Mouse (Mus musculus) neural tube, embryonic 14.5 days (tissue): Measurements from ENCODE around the gene Gucy1a1. TPM values are rescaled to one million over a fixed set of nuclear protein-coding genes. Genes with fewer than 3 reads are reported as not detected.
A peak's percentile ranks its signal among the peaks of the same experiment; 100 is the strongest.

ENCODE experiments used
- ATAC-seq: fragments of 200-750 bp; cut with Nextera tagmentation; 2 replicates; pipeline ENCODE4 v1.8.0; 2017; ENCODE audit warnings: low read depth, mild to moderate bottlenecking, moderate TSS enrichment, moderate library complexity
- H3K27ac ChIP-seq: fragments of 300-500 bp; sonication (generic); 2 replicates; pipeline ENCODE4 v1.5.1; 2014; ENCODE audit warnings: low read depth, mild to moderate bottlenecking, control low read depth, low read length, moderate library complexity, mixed read lengths
- H3K27me3 ChIP-seq: fragments of 300-500 bp; sonication (generic); 2 replicates; pipeline ENCODE4 v1.6.1; 2014; ENCODE audit warnings: low read length; ENCODE audit not compliant: control insufficient read depth, insufficient read depth
- H3K36me3 ChIP-seq: fragments of 300-500 bp; sonication (generic); 2 replicates; pipeline ENCODE4 v1.6.1; 2014; ENCODE audit warnings: low read length, mixed read lengths; ENCODE audit not compliant: control insufficient read depth, insufficient read depth
- H3K4me1 ChIP-seq: fragments of 300-500 bp; sonication (generic); 2 replicates; pipeline ENCODE4 v1.6.1; 2014; ENCODE audit warnings: low read length; ENCODE audit not compliant: control insufficient read depth, insufficient read depth
- H3K4me2 ChIP-seq: fragments of 300-500 bp; sonication (generic); 2 replicates; pipeline ENCODE4 v1.6.1; 2014; ENCODE audit warnings: mild to moderate bottlenecking, low read depth, low read length, control low read depth
- H3K4me3 ChIP-seq: fragments of 300-500 bp; sonication (generic); 2 replicates; pipeline ENCODE4 v1.5.1; 2014; ENCODE audit warnings: low read depth, low read length, control low read depth, mixed read lengths
- H3K9ac ChIP-seq: fragments of 300-500 bp; sonication (generic); replicated peaks from 2 replicates; pipeline ENCODE4 v1.6.1; 2014; ENCODE audit warnings: low read depth, mild to moderate bottlenecking, control low read depth, low read length, mixed read lengths
- H3K9me3 ChIP-seq: fragments of 300-500 bp; sonication (generic); 2 replicates; pipeline ENCODE4 v1.6.1; 2016; ENCODE audit warnings: low read length; ENCODE audit not compliant: control insufficient read depth
- WGBS: fragments of 180-500 bp; shearing (Covaris S2); extraction: QIAGEN DNeasy Blood & Tissue Kit; methylation state at CpG from one replicate; pipeline ENCODE4 v1.1.7; 2014; 5-methylcytosine and 5-hydroxymethylcytosine counted together
- polyA plus RNA-seq: library from polyadenylated mRNA; unstranded; fragments of >200 nt; fragmentation: Nextera tagmentation; extraction: Ambion mirVana; gene quantifications from 2 replicates; pipeline ENCODE4 v1.2.1, GENCODE M21; 2014

Gucy1a1 gene
- polyA plus RNA-seq, 1 experiment from 2014 or later = 17.5 TPM

DNA sequence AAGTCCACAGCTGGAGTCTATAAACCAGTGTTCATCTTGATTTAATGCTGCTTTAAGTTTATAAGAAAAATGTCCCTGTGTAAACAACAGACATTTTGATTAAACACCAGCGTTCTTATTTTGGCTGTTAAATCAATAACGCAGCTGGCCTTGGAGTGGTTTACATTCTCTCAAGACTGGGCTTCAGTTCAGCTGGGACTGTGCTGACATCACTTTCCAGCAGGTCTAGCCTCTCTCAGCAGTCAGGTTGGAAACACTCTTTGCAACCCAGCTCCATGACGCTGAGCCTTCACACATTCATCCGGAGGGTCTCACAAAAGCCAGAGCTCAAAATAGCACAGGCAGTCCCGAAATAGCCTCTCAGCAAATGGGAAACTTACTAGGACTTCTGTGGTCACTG, 88.4 kb downstream of the Gucy1a1 start:
- no peak for ATAC-seq
- Histone ChIP-seq H3K4me3 (no peak overlapping the region), H3K27me3 (no peaks in the 10 kb centered on the region), H3K9ac (no peak overlapping the region), H3K4me2 (no peak overlapping the region), H3K36me3 (no peaks in the 10 kb centered on the region), H3K27ac (no peak overlapping the region), H3K9me3 (no peaks in the 10 kb centered on the region), H3K4me1 (no peaks in the 10 kb centered on the region)
- WGBS = 68% methylated on average over 5 of the region's 5 CpGs

DNA sequence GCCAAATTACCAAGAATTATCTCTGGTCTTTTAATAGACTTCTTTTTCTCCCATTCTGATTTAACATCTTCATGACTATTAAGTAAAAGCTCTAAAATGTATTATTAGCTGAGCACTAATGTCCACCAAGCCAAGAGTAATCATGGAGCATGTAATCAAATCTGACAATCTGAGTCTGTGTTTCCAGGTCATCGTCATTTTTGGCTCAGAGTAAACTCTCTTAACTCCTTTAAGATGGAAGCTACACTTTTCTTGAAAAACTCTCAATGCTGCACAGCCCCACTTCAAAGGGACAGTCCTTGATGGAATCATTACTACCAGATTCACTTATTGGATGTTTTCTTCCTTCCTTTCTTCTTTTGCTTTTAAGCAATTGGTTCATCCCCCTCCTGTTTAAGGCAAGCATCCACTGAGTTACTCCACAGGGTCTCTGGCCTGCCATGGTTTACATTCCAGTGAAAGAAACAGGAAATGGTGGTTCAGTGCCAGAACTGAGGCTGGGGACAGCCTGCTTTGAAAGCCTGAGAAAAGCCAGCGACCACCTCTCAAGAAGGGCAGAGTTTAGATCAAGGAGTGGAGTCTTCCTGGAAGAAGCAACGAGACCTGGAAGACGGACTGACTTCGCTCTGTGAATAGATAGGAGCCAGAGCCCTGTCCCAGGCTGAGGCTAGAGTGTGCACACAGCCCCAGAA, 91.2 kb downstream of the Gucy1a1 start:
- WGBS = 70% methylated on average over 5 of the region's 5 CpGs
- Histone ChIP-seq H3K36me3 (no peaks in the 10 kb centered on the region), H3K4me2 (no peak overlapping the region), H3K9me3 (no peaks in the 10 kb centered on the region), H3K9ac (no peak overlapping the region), H3K27me3 (no peaks in the 10 kb centered on the region), H3K4me3 (no peak overlapping the region), H3K27ac (no peak overlapping the region), H3K4me1 (no peaks in the 10 kb centered on the region)
- ATAC-seq = no peak

DNA sequence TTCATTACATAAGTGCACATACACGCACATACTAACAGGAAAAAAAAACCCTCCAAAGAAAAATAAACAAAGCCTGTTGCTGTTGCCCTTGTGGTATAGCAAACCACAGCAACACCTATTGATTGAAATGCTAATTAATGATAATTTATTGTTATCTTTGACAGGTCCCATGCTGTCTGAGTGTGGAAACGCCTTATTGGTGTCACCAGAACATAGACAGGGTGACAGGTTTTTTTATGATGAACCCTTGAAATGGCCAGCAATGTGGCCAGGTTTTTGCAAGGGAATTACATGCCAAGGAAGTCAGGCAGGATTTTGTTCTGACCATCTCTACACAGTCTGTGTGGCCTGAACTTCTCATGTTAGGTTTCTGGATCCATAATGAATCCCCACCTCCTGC, 93.6 kb downstream of the Gucy1a1 start:
- ATAC-seq = no peak
- WGBS = 41% methylated on average over 2 of the region's 2 CpGs
- Histone ChIP-seq H3K9me3 (no peaks in the 10 kb centered on the region), H3K36me3 (no peaks in the 10 kb centered on the region), H3K27ac (no peak overlapping the region), H3K9ac (no peak overlapping the region), H3K4me2 (no peak overlapping the region), H3K4me1 (no peaks in the 10 kb centered on the region), H3K27me3 (no peaks in the 10 kb centered on the region), H3K4me3 (no peak overlapping the region)

GRCm38 (mm10) chr3:82051468-82051867, 94.1 kb downstream of the Gucy1a1 start:
- ATAC-seq = no peak
- no peak overlapping the region for H3K4me2 ChIP-seq
- no peak overlapping the region for H3K27ac ChIP-seq
- H3K9me3 ChIP-seq = no peaks in the 10 kb centered on the region
- H3K9ac ChIP-seq = no peak overlapping the region
- H3K4me1 ChIP-seq = no peaks in the 10 kb centered on the region
- no peak overlapping the region for H3K4me3 ChIP-seq
- H3K27me3 ChIP-seq = no peaks in the 10 kb centered on the region
- H3K36me3 ChIP-seq = no peaks in the 10 kb centered on the region

DNA sequence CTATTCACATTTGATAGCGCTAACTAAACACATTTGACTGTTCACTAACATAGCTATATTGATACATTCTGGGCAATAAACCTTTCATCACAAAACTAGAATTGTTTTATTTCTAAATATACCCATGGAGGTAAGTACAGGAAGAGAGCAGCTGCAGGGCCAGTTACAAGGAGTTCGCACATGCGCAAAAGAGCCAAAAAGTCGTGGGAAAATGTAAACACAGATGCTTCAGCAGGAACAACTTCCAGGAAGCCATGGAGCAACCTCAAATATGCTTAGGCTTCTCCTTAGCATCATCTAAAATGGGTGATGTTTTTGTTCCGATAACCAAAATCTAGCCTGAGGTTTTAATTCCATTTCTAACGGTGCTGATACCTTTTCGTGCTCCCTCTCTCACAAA, 96.9 kb downstream of the Gucy1a1 start:
- ATAC-seq = no peak
- no peak overlapping the region for H3K4me2 ChIP-seq
- H3K36me3 ChIP-seq = no peaks in the 10 kb centered on the region
- no peaks in the 10 kb centered on the region for H3K9me3 ChIP-seq
- H3K27me3 ChIP-seq = no peaks in the 10 kb centered on the region
- H3K27ac ChIP-seq = no peak overlapping the region
- H3K4me1 ChIP-seq = no peaks in the 10 kb centered on the region
- WGBS = 55% methylated on average over 7 of the region's 7 CpGs
- H3K9ac ChIP-seq = no peak overlapping the region
- H3K4me3 ChIP-seq = no peak overlapping the region

DNA sequence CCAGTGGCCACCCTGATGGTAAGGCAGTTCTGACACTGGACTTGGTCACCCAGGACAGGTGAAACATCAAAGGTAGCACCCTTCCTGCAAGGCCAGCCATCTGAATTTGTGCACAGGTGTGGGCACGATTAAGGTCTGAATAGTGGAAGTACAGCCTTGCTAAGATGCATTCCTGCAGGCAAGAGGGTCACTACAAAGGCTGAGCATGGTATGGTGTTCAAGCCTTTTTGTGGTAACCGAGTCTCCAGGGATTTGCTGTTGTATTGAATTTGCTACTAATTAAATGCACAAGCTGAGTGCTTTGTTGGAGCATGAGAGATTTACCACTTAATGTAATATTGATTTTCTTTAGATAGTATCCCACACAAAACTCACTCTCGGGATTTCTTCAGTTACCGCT, 97.5 kb downstream of the Gucy1a1 start:
- WGBS = 45% methylated on average over 4 of the region's 4 CpGs
- ATAC-seq = peak; percentile 57; the same call in 1 of the 2 replicates
- H3K4me3 ChIP-seq = no peak overlapping the region

GRCm38 (mm10) chr3:82047100-82047753, 98.4 kb downstream of the Gucy1a1 start:
- Histone ChIP-seq H3K4me1 (no peaks in the 10 kb centered on the region), H3K9ac (no peak overlapping the region), H3K9me3 (no peaks in the 10 kb centered on the region), H3K4me3 (no peak overlapping the region), H3K27me3 (no peaks in the 10 kb centered on the region), H3K4me2 (no peak overlapping the region), H3K27ac (no peak overlapping the region), H3K36me3 (no peaks in the 10 kb centered on the region)
- ATAC-seq = peak; percentile 77
- 33% methylated on average over 8 of the region's 8 CpGs for WGBS

More for the DNA sequence above, 97.5 kb downstream of the Gucy1a1 start:
- Histone ChIP-seq H3K27me3 (no peaks in the 10 kb centered on the region), H3K9ac (no peak overlapping the region), H3K4me2 (no peak overlapping the region), H3K9me3 (no peaks in the 10 kb centered on the region), H3K4me1 (no peaks in the 10 kb centered on the region), H3K27ac (no peak overlapping the region), H3K36me3 (no peaks in the 10 kb centered on the region)

- H3K4me3 ChIP-seq = no peak overlapping the region
- 91% methylated on average over 8 of the region's 8 CpGs for WGBS
- H3K27ac ChIP-seq = no peak overlapping the region
Observed at GRCm38 (mm10) chr3:82046087-82046486, 99.5 kb downstream of the Gucy1a1 start.

DNA sequence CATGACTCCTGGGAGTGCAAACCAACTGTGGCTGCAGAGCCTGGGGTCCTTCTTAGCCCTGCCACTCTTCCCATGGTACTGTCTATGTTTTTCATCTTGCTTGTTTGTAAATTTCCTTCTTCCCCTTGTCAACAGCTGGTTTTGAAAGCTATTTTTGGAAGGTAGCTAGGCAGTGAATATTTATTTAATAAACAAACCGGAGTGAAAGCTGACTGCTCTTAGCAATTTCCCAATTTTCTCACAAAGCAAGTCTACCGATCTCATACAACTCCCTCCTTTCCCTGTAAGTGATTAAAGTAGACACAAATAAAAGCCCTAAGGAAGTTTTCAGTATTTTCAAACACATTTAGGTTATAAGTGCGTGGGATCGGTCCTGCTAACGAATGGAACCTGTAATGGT, 100.7 kb downstream of the Gucy1a1 start:
- Histone ChIP-seq H3K27ac (no peak overlapping the region), H3K4me2 (no peak overlapping the region), H3K36me3 (no peaks in the 10 kb centered on the region), H3K27me3 (no peaks in the 10 kb centered on the region), H3K4me3 (no peak overlapping the region), H3K4me1 (no peaks in the 10 kb centered on the region), H3K9me3 (no peaks in the 10 kb centered on the region), H3K9ac (no peak overlapping the region)
- WGBS = 91% methylated on average over 5 of the region's 5 CpGs
- no peak for ATAC-seq

More at GRCm38 (mm10) chr3:82046087-82046486, 99.5 kb downstream of the Gucy1a1 start:
- no peak overlapping the region for H3K9ac ChIP-seq
- no peak for ATAC-seq
- no peaks in the 10 kb centered on the region for H3K4me1 ChIP-seq
- H3K4me2 ChIP-seq = no peak overlapping the region
- no peaks in the 10 kb centered on the region for H3K36me3 ChIP-seq
- H3K27me3 ChIP-seq = no peaks in the 10 kb centered on the region
- H3K9me3 ChIP-seq = no peaks in the 10 kb centered on the region
